Mouse (Mus musculus) T-helper 1 cell (primary cell): ENCODE results near the gene Map1s.

Source experiments
- in situ Hi-C: fragments of 300-600 bp; cut with MboI, MseI; formaldehyde crosslinking; loops from one replicate; pipeline ENCODE4 v1.15.1; 2025; ENCODE audit warnings: high pct_unique_total_duplicates

Gene Map1s

DNA sequence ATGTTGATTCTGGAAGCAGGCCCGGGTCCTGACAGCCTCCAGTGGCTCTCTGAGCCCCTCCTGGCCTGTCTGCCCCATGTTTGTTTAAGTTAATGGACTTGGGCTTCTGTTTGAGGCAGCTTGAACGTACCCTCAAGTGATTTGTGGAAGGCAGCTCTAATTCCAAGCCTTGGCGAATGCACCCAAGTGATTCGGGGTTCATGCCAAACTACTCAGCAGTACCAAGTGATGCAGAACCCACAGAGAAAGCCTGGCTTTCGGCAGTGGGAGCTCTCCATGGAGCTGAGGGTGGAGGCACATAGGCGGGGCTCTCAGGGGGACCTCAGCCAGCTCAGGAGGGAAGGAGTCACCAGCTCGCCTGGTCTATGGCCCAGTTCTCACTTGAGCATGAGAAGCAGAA is 29.1 kb downstream of the Map1s start:
- in situ Hi-C loops, result no loop called here

DNA sequence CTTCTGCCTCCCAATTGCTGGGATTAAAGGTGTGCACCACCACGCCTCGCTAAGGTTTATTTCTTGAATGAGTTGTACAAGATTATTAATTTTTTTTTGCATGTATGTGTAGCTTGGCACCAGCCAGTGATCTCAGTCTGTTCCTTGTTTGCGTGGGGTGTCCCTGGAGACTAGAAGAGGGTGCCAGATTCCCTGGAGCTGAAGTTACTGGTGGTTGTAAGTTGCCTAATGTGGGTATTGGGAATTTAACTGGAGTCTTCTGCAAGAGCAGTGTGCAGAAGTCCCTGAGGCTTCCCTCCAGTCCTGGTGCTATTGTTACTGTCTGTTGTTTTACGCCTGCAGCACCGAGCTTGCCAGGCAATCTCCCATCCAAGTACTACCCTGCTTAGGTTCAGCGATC is 31.5 kb downstream of the Map1s start:
- in situ Hi-C loops, result no loop called here

DNA sequence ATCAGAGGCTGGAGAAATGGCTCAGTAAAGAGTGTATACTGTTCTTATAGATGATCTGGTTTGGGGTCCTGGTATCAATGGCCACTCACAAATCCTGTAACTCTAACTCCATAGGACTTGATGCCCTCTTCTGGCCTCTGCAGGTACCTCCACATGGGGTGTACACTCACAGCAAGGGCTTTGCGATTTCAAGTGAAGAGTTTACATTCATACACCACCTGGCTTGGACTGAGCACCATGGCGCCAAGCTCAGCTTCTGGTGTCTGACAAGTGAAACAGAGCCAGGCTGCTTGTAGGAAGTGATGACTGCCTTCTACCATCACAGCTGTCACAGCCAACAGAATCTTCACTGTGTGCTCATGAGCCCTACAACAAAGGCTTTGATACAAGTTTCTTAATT is 35.7 kb downstream of the Map1s start:
- in situ Hi-C loops, result no loop called here

DNA sequence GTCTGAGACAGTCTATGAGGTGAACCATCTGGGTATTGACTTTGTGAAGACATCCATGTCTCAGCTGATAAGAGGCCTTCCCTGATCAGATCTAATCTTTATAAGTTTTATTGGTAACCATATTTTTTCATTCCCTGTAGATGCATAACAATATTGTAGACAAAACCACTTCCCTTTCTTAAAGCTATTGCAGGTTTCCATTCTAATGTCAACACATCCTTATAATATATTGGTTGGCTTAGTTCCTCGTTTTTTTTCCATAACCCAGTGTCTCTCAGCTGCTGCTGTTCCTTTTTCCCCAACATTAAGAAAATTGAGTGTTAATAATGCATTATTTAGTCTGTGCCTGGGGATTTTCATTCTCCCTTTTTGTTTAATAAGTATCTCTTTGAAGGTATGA is 37.5 kb downstream of the Map1s start:
- in situ Hi-C loops, result no loop called here

DNA sequence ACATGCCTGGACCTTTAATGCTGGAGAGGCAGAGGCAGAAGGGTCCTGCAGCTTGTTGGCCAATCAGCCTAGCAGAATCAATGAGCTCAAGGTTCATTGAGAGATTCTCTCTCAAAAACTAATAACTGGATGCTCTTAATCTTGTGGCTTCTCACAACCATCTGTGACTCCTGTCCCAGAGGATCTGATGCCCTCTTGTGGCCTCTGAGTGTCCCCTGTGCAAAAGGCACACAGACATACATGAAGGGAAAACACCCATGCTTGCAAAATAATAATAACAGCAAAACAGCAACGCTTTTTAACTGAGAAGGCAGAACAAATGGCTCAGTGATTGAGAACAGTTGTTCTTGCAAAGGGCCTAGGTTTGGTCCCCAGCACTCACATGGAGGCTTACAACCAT is 44.1 kb downstream of the Map1s start:
- in situ Hi-C loops, result no loop called here

DNA sequence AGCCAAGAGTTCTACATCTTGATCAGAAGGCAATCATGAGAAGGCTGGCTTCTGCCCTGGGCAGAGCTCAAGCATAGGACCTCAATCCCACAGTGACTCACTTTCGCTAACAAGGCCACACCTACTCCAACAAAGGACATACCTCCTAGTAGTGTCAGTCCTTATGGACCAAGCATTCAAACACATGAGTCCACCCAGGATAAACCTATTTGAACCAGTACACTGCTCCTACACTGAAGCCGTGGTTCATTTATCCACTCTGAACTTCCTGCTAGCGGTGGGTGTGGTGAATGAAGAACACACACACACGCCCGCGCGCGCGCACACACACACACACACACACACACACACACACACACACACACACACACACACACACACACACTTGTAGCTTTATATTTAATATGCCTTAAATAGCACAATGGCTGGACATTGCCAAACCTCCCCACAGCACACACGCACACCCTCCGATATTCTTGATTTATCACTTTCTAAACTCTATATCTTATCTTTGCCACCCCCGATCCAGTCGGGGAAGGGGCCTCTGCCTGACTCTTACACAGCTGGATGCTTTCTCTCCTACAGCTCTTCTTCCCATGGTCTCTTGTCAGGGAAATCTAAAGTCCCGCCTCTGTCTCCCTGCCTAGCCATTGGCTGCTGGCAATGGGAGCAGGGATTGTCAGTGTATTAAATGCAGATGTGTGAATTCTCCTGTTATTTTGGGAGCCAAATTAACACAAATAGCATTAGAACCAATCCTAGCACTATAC is 55.2 kb downstream of the Map1s start:
- in situ Hi-C loops, result loop anchor here (10.0 kb wide), 1 partner anchor 226 kb away; no protein-coding TSS in a partner anchor

DNA sequence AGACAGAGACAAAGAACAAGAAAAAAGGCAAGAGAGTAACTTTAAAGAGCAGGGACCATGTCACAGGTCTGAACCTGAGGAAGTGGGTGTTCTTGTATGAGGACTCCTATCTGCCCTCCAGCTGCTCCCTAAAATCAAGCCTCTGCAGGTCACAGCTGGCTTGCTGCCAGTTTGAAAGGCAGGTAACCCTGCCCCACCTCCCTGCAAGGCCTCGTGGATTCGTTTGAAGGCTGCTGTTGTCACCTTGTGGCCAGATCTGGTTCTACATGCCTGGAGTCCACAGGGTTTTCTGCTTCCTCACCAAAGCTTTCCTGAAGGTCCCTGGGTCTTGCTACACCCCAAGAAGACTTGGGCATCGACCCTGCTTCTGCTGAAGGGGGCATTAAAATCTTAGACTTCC is 58.4 kb downstream of the Map1s start:
- in situ Hi-C loops, result loop anchor here (10.0 kb wide), 1 partner anchor 229 kb away; no protein-coding TSS in a partner anchor

DNA sequence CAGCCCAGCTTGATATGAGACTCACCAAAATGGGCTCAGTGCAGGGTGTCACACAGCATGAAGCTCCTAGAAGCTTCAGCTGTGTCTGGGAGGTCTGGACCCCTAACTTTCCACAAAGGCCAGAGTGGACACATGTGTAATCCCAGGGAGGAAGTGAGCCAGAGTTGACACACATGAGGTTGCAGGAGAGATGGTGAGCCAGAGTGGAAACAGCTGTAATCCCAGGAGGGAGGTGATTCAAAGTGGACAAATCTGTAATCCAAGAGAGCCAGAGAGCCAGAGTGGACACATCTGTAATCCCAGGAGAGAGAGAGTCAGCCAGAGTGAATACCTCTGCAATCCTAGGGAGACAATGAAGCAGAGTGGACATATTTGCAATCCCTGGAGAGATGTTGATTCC is 59.1 kb downstream of the Map1s start:
- in situ Hi-C loops, result loop anchor here (10.0 kb wide), 1 partner anchor 230 kb away; no protein-coding TSS in a partner anchor
